Mouse (Mus musculus) kidney, adult 2 months (tissue): Measurements from ENCODE around the gene BC055324.

ENCODE experiments used
- CTCF ChIP-seq: fragments of 200-500 bp; conservative IDR thresholded peaks from 2 replicates; pipeline ENCODE4 v1.5.1; 2011; ENCODE audit warnings: low read depth, mild to moderate bottlenecking, control low read depth, low read length, moderate library complexity, mixed read lengths; ENCODE audit not compliant: insufficient read depth, insufficient read length
- POLR2A ChIP-seq: fragments of 200-500 bp; IDR thresholded peaks from one replicate; pipeline ENCODE4 v1.6.1; 2011; ENCODE audit warnings: low read depth, low read length, control low read depth

- no peak for TF ChIP-seq CTCF
- TF ChIP-seq POLR2A: no peak
These were observed 94.4 kb downstream of the BC055324 start for GRCm38 (mm10) chr1:163900168-163900567.
